Mouse (Mus musculus) regulatory T cell (primary cell): ENCODE results near the gene Pde4b.

ENCODE experiments used
- in situ Hi-C: fragments of 300-600 bp; cut with MboI, MseI; formaldehyde crosslinking; loops from one replicate; pipeline ENCODE4 v1.15.1; 2025; ENCODE audit warnings: high pct_unique_total_duplicates

The Pde4b gene

DNA sequence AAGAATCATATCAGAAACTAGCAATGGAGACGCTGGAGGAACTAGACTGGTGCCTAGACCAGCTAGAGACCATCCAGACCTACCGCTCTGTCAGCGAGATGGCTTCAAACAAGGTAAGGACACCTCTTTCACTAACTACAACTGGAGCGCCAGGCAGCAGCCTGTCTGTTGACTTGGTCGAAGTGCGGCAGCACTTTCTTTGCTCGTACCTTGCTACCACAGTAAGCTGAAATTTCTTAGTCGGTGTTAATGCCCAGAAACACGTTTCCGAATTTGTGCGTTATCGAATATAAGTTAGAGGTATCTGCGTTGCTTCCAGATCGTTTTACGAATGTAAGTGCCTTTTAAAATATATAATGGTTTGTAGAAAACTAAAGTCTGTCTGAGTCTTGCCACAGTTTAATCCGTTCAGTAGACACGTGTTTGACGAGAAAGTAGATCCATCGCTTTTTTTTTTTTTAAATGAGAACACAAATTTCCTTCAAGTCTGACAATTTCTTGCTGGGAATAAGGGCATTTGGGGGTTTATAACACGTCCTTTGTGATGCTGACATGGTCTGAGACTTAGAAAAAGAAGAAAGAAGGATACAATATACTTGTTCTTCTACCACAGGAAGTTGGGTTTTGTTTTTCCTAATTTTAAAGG lies 483.5 kb downstream of the Pde4b start:
- in situ Hi-C loops, result loop anchor here (5.0 kb wide), 1 partner anchor 54 kb away; no protein-coding TSS in a partner anchor

DNA sequence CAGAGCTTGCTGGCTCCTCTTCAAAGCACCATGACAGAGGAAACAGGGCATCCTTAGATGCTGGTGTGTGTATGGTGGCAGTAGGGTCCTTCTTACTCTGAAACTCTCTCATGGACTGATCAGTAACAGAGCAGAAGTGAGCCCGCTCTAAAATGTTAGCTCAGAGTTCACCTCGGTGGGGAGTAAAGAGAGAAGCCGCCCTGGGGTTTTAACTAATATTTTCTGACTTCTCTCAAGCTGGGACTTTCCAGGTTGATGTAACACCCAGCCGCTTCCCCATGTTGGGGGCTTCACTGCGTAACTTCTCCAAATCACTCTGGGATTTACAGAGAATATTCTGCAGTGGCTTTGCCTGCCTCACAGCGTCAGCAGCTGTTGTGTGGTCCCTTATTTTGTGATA lies 484.7 kb downstream of the Pde4b start:
- in situ Hi-C loops, result loop anchor here (5.0 kb wide), 1 partner anchor 55 kb away; no protein-coding TSS in a partner anchor

DNA sequence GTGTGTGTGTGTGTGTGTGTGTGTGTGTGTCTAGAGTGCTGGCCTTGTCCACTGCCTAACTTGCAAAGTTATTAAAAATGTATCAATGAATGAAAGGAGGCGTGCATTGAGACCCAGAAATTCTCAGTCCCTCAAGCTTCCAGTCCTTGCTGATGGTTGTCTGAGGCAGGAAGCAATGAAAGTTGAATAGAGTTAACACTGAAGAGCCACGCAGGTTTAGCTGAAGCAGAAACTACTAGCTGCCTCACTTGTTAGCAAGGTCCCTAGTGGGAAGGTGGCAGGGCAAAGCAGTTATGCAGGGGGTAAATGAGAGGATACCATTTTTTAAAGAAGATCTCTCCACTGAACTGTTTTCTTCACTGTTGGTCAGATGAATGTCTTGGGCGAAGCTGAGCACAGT lies 485.2 kb downstream of the Pde4b start:
- in situ Hi-C loops, result loop anchor here (5.0 kb wide), 1 partner anchor 55 kb away; no protein-coding TSS in a partner anchor

DNA sequence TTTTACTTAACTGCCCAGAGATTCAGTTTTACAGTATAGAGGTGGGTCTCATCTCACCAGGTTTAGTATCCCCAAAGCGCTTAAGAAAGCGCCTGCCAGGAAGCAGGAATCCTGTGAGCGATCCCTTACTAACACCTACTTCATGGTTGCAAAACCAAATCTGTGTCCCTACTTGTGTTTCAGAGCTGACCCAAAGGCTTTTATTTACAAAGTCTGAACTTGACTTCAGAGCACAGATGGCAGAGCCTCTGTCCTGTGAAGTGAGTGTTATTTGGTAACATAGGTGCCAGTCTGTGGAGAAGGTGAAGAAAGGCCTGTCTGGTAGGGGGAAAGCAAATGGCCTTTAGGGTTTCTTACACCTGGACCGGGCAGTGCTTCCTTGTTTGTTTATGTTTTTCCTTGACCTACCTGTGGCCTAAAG lies 486.0 kb downstream of the Pde4b start:
- in situ Hi-C loops, result loop anchor here (5.0 kb wide), 1 partner anchor 56 kb away; no protein-coding TSS in a partner anchor

DNA sequence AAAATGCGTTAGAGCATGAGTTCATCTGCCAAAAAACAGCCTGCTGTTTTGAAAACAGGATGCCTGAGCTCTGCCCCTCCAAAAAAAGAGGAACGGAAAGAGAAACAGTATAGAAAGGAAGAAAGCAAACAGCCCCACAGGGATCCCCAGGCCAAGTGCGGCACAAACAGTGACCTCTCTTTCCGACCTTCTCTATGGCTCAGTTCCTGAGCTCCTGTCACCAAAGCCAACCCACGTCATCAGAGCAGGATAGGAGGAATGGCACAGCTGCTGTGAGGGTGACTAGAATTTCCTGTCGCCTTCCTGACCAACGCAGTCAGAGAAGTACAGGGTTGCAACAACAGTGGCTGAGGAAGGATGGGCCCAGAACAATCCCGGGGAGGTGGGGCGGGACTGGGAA lies 486.9 kb downstream of the Pde4b start:
- in situ Hi-C loops, result loop anchor here (5.0 kb wide), 1 partner anchor 57 kb away; no protein-coding TSS in a partner anchor

DNA sequence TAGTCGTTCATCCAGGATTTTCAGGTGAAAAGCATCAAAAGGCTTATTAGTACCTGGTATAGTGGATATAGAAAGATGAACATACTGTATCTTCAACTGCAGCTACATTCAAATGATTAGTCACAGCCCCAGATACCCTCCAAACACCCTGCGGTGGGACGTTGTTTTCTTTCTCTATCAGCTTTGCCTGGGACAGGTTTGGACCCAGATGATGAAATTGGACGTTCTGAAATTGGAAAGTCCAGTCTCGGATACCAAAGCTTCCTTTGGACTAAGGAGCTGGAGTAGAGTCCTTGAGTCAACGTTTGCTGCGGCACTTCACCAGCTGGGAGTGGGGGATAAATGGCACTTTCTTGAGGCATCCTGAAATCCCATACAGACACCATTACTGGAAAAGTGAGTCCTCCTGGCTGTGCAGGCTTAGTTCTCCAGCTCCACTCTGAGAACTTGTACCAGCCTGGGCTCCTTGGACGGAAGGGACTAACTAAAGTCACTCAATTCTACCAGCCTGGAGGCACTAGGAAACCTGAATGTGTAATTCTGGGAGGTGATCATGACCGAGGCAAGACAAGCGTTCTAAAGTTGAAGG lies 487.4 kb downstream of the Pde4b start:
- in situ Hi-C loops, result loop anchor here (5.0 kb wide), 1 partner anchor 57 kb away; no protein-coding TSS in a partner anchor

DNA sequence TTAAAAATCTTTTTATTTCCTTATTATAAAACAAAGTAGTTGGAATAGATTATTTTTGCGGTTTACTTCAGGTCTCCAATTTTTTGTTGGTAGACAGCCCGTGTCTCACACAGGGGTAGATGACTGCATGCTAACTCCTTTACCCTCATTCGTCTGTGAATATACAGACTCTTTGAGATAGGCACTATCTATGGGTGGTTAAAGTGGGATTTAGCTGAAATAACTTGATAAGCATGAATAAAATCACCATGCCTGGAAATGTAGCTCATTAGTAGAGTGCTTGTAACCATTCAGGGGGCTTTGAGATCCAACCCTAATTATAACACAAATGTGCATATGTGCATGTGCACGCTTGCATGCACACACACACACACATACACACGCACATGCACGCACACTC lies 488.8 kb downstream of the Pde4b start:
- in situ Hi-C loops, result no loop called here

DNA sequence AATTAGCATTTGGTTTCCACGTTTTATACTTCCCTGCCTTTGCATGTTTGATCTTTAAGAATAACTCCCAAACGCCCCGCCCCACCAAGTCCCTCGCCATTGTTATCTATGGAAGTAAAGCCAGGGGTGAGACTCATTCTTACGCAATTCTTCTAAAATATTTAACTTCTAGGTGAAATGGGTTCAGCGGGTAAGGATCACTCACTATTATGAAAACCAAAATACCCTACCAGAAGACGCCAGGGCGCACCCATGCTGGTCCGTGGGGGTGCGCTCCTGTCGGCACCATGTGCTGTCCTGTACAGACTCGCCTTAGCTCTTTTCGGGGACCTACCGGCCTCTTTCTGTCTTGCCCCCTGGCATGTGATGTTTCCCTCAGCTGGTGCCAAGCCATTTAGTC lies 490.3 kb downstream of the Pde4b start:
- in situ Hi-C loops, result no loop called here

DNA sequence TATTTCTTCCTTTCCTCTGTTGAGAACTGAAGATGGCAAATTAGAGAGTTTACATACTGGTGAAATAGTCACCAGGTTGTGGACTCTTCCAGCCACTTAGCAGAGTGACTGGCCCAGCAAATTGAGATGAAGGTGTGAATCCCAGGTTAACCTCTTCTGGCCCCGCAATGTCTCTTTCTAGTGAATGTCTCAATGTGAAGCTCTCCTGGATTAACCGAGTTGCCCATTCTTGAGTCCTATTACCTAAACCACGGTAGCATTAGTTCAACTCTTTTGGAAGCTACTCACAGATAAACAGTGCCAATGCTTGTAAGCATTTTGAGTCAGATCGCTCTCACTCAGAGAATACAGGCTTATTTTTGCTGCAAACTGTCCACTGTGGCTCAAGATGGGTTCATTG lies 491.7 kb downstream of the Pde4b start:
- in situ Hi-C loops, result no loop called here

DNA sequence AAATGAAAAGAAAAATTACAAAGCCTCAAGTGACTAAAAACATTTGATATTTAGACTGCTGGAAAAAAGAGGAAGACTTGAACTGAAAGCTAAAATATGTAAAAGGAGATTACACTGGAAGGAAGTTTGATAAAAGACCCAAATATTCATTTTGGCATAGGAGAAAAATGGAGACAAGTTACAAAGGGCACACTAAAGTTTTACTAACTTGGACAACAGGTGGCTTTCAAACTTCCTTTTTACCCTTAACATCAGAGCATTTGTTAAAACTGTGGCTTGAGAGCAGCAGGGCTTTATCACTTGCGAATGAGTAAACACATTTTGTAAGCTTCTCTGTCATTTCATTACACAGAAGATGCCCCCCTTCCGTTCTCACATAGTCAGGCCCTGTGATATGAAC lies 492.4 kb downstream of the Pde4b start:
- in situ Hi-C loops, result no loop called here

DNA sequence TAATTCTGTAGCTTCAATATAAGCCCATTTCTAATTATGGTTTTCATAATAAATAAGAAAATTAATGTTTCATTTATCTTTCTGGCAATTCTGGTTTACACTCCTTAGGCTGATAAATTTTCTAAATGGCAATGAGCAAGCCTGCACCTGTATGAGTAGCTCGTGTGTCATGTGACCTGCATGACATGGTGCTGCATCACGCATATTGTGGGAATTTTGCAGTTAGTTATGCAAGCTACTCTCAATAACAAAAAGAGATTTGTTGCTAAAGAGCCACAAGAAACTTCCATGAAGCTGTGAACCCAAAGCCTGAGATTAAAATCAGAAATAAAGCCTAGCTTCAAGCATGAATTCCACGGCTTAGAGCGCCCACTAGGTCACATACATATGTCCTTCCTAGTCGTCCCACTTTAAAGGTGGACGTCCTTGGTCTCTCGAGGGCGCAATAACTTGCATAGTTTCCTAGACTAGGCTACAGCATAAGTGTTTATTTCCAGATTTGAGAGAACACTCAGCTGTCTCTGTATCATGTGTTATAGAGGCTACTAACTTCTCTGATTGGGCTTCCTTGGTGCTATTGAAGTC lies 494.9 kb downstream of the Pde4b start:
- in situ Hi-C loops, result no loop called here

DNA sequence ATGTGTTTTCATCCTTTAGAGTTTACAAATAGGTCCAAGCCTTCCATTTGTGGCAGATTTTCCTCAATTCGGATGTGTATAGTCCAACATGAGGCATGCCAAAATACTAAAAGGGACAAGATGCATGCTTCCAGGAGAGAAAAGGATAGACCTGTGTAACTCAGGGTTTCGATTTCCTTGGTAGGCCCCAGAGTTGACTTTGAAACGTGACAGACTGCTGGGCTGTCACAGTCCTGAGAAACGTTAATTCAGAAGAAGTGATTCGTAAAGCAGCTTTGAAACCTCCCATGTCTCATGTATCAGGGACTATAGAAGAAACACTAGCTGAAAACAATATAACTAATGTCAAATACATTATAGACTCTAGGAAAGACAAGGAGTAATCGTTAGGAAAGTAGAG lies 495.6 kb downstream of the Pde4b start:
- in situ Hi-C loops, result no loop called here

DNA sequence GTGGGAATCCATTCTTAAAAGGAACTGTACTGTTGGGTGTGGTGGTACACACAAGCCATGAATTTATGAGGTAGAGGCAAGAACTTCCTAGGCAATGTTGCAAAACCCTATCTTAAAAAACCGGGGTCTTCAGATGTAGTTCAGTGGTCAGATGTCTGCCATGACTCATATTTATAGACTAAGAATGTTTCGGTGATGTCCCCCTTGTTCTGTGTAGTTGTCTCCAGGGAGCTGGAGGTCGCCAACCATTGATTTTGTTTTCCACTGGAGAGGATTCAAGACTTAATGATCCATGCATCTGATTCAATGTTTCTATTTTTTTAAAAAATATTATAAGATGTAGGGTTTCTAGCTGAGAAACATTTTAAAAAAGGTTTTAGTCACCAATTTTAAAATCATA lies 496.1 kb downstream of the Pde4b start:
- in situ Hi-C loops, result no loop called here

DNA sequence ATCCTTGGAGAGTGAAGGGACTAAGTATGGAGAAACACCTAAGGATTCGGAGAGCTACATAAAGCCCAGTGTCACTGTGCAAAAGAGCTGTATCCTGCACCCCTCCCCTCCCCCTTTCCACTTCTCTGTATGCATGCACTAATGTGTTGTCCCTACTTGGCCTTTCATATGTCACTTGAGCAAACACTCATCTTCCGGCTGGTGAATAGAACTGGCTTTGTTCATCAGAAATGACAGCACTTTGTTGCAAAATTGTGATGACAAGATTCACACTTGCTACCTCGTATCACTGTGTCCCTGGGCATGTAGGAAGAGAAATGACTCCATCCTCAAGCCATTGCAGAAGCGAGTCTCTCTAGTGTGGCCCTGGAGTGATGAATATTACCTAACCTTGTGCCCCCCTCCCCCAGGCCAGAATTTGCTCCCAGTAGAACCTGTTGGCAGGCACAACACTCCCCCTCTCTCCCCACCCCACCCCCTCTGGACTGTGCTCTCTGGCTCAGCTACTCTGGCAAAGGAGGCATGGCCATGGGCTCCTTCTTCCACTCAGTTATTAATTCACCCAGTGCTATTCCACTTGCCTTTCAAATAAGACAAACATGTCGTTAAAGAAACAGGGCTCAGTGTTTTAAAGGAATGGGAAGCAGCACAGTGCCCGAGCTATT lies 497.4 kb downstream of the Pde4b start:
- in situ Hi-C loops, result no loop called here

DNA sequence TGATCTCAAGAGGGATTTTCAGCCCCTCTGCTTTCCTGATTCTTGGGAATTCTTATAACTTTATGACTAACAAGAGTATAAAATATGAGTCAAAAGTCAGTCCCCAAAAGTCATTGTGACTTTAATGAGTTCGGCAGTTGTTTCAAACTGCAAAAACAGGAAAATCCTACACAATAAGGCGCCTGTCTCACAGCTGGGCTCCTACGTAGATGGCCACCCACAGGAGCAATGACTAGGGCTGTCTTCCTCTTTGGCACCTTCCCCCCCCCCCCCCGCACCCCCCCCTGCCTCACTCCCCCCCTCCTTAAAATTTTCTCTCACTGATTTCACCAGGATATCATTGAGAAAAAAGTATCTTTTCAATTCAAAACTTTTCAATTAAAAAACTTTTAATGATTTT lies 498.2 kb downstream of the Pde4b start:
- in situ Hi-C loops, result no loop called here

DNA sequence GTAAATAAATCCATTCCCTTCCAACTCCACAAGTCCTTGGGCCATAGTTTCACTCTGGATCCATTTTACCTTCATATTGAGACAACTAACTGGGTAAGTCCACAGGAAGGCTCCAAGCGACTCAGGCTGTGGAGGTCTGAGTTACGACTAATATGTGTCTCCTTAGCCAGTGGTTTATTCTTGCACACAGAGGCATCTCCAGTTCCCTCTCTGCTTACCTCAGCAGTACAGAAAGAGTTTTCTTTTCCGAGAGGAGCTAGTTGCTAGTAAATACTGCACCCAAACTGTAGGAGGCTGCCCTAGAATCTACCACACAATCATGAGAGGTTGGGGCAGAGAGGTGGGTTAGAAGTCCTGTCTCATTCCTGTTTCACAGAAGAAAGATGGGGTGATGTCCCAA lies 499.4 kb downstream of the Pde4b start:
- in situ Hi-C loops, result no loop called here

DNA sequence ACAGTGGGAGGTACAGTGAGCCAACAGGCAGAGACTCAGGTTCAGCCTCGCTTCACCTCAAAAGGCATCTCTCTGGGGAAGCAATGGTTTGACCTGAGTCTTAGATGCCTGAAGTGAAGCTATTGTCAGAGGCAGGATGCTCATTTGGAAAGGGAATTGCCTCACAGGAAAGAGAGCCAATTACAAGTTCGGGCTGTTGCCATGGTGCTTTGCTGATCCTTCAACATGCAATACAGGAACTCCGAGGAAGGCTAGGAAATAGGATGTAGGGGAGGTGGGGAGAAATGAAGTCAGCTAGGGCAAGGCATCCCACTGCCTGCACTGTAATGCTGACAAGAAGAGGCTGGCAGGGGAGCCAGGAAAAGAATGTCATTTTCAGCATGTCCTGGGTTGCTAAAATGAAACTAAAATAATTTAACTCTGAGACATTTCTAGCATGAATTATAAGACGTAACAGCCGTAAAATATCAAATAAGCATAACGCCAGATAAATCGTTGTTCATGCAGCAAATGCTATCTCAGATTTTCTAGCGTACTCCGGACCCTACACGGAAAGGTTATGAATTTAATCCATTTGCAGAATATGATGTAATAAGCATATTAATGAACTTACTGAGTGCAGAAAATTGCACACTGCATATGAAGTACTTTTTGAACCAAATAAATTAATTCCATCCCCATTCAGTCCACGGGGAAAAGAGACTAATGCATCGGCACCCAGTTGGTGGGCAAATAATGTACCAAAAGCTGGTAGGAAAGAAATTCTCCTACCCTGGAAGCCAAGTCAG lies 501.5 kb downstream of the Pde4b start:
- in situ Hi-C loops, result no loop called here

DNA sequence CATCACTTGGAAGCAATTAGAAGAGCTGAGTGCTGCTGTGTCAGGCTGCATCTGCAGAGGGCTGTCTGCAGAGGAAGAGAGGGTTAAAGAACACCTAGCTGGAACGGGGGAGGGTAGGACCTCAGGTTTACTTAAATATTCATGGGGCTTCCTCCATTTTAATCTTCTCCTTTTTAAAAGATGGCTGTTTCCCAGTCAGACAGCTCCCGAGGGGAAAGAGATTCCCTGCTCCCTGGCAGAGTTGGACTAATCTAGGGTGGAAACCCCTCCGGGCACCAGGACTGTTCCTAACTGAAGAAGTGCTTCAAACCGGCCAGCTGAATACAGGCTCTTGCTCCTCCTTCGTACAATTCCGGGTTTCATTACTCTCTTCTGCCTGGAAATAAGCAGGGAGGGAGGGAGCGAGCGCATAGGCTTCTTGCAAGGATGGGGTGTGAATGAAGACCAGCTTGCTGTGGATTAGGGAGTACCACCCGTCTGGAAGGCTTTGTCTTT lies 502.2 kb downstream of the Pde4b start:
- in situ Hi-C loops, result no loop called here

DNA sequence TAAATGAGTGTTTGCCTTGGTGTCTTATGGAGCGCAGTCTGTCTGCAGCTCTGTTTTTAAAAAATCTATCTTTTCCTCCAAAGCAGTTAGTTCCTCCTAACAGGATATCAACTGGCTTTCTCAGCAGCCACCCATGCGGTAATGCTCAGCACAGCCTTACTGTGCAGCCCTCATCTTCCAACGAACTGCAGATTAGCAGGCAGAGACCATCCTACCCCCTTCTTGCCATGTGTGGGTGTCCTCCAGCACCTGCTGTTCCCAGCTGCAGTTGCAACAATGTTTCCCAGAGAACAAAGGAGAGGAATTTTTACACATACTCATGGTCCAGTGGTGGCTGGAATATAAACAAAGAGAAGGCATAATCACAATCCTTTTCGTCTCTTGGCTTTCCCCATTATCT lies 504.5 kb downstream of the Pde4b start:
- in situ Hi-C loops, result no loop called here

DNA sequence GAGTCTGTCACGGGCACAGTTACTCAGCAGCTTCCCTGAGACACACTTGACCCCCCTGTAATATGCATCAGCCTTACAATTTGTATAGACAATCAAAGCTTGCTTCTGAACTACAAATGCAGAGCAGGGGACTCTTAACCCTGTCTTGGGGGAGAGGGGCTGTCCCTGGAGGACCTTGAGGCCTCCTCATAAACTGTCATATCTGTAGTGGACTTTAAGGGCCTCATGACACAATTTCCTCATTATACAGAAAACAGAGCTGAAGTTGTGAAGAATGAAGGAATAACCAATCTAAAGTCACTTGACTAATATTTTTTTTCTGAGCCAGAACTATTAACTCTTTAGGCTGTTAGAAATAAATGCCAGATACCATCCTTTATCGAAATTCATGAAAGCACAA lies 505.2 kb downstream of the Pde4b start:
- in situ Hi-C loops, result no loop called here

DNA sequence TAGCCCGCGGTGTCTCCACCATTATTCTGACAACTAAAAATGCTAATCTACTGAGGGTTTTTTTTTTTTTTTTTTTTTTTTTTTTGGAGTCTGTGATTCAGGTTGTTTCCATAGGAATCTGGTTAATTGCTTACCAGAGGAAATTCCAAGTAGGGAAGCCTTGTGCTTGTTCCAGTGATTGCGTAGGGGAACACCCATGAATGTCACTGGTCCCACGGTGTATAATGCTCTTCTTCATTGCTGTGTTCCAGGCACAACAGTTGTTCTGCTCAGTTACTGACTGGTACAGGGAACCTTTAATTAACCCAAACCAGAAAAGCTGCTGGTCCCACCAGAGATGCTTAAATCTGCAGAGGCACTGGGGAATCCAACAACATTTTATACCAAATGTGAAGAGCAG lies 506.3 kb downstream of the Pde4b start:
- in situ Hi-C loops, result no loop called here

DNA sequence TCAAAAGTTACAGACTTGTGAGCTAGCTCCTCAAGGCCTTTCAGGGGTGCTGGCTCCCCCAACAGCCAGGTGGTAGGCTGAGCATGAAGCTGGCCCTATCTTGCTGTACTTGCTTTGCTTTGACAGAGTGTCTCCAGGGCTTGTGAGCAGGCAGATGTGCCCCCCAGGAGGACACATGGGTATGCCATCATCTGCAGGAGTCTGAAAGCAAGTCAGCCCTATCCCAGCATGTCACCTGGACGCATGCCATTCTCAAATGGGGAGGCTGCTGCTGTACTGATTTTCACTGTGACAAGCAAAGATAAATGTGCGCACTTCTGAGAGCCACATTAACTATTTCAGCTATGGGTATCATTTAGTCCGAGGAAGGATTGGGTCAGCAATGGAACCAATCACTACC lies 507.2 kb downstream of the Pde4b start:
- in situ Hi-C loops, result no loop called here
